Mouse (Mus musculus) erythroblast, embryonic 14.5 days (primary cell): ENCODE results near the gene Yap1.

Experiments used
- GATA1 ChIP-seq: IDR thresholded peaks from 2 replicates; pipeline ENCODE4 v1.6.1; 2012; ENCODE audit warnings: low read length, inconsistent platforms, mixed read lengths
- TAL1 ChIP-seq: IDR thresholded peaks from 3 replicates; pipeline ENCODE4 v1.6.1; 2012; ENCODE audit warnings: low read length, inconsistent platforms, mixed read lengths

GRCm38 (mm10) chr9:7884346-7884745, 120.0 kb downstream of the Yap1 start:
- TF ChIP-seq TAL1 (no peak), GATA1 (no peak)
